Mouse (Mus musculus) kidney, postnatal 14 days (tissue): Measurements from ENCODE around the gene Il18bp.

Experiments used
- DNase-seq: peaks from one replicate; pipeline ENCODE4 v3.0.0; 2022; ENCODE audit warnings: mixed read lengths

Gene Il18bp

DNA sequence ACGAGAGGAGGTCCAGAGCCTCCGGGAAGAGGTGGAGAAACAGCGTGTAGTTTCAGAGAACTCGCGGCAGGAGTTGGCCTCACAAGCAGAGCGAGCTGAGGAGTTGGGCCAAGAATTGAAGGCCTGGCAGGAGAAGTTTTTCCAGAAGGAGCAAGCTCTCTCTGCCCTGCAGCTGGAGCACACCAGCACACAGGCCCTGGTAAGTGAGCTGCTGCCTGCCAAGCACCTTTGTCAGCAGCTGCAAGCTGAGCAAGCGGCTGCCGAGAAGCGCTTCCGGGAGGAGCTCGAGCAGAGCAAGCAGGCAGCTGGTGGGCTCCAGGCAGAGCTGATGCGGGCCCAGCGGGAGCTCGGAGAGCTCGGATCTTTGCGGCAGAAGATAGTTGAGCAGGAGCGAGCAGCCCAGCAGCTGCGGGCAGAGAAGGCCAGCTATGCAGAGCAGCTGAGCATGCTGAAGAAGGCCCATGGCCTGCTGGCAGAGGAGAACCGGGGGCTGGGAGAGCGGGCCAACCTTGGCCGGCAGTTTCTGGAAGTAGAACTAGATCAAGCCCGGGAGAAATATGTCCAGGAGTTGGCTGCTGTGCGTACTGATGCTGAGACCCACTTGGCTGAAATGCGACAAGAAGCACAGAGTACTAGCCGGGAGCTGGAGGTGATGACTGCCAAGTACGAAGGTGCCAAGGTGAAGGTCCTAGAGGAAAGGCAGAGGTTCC, 17.4 kb downstream of the Il18bp start:
- no peak for DNase-seq

DNA sequence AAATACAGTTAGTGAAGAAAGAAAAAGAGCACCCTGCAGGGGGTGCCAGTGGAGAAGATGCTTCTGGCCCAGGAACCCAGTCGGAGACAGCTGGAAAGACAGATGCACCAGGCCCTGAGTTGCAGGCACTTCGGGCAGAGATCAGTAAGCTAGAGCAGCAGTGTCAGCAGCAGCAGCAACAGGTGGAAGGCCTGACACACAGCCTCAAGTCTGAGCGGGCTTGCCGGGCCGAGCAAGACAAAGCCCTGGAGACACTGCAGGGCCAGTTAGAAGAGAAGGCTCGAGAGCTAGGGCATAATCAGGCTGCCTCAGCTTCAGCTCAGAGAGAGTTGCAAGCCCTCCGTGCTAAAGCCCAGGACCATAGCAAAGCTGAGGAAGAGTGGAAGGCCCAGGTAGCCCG, 18.2 kb downstream of the Il18bp start:
- DNase-seq: no peak

DNA sequence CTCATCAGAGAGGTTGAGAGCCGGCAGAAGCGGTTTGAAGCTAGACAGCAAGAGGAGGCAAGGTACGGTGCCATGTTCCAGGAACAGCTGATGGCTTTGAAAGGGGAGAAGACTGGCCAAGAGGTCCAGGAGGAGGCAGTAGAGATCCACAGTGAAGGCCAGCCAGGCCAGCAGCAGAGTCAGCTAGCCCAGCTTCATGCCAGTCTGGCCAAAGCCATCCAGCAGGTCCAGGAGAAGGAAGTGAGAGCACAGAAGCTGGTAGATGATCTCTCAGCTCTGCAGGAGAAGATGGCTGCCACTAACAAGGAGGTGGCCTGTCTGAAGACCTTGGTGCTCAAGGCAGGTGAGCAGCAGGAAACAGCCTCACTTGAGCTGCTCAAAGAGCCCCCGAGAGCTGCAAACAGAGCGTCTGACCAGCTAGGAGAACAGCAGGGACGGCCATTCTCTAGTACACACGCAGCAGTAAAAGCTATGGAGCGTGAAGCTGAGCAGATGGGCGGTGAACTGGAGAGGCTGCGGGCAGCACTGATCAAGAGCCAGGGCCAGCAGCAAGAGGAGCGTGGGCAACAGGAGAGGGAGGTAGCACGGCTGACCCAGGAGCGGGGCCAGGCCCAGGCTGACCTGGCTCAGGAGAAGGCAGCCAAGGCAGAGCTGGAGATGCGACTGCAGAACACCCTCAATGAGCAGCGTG, 18.9 kb downstream of the Il18bp start:
- DNase-seq: no peak

DNA sequence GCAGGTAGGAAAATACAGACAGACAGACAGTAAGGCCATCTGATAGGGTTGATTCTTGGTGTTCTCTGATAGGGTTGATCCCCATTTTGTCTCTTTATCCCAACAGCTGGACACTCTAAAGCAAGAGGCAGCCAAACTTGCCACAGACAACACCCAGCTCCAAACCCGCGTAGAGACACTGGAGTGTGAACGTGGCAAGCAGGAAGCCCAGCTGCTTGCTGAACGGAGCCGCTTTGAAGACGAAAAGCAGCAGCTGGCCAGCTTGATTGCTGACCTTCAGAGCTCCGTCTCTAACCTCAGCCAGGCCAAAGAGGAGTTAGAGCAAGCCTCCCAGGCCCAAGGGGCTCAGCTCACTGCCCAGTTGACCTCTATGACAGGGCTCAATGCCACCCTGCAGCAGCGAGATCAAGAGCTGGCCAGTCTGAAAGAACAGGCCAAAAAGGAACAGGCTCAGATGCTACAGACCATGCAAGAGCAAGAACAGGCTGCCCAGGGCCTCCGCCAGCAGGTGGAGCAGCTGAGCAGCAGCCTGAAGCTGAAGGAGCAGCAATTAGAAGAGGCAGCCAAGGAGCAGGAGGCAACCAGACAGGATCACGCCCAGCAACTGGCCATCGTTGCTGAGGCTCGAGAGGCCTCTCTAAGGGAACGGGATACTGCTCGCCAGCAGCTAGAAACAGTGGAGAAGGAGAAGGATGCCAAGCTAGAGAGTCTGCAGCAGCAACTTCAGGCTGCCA, 20.1 kb downstream of the Il18bp start:
- peak; percentile 88 for DNase-seq

DNA sequence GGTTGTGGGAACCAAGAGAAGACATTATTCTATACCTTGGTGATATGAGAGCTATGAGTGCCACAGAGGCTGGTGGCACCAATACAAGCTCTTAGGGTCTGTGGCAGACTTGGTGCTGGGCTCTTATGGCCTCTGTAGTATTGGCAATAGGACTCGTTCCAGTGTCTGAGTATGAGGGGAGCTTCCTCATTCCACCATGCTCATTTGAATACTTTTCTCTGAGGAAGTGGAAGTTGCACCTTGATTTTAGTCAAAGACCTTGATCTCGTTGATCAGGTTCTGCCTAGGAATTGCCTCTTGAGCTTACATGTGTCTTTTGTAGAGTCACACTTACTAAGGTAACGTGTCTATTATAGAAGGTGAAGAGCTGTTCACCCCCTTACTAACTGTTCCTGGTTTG, 24.2 kb downstream of the Il18bp start:
- no peak for DNase-seq

DNA sequence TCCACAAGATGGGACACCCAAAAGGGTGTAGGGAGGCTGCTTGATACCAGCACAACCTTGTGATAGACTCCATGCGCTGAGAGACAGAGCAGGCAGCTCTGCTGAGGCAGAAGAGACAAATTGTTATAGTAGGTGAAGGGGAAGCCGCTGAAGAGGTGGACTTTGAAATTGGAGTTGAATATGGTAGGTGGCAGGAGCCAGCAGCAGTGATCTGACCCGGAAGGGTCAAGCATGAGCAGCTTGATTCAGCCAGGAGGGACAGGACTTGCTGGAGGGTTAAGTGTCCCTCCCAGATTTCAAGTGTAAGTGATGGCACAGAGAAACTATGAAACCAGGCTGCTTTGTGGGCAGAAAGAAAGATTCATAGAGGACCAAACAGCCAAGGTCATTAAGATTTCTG, 33.4 kb downstream of the Il18bp start:
- DNase-seq: no peak

DNA sequence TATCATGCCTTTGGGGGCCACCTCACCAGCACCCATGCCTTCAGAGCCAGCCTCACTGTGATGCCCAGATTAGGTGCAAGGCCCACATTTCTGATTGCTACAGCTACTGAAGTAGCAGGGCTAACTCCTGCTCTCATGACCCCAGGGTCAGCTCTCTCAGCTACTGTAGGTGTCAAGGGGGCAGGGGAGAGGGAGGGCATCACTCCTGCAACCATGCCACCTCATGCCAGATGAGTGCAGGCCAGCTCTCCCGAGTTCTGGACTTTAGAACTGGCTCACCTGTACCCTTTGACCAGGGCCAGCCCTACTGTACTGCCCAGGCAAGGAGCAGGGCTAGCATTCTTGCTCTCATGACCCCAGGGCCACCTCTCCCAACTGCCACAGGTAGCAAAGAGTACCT, 35.8 kb downstream of the Il18bp start:
- DNase-seq: no peak

DNA sequence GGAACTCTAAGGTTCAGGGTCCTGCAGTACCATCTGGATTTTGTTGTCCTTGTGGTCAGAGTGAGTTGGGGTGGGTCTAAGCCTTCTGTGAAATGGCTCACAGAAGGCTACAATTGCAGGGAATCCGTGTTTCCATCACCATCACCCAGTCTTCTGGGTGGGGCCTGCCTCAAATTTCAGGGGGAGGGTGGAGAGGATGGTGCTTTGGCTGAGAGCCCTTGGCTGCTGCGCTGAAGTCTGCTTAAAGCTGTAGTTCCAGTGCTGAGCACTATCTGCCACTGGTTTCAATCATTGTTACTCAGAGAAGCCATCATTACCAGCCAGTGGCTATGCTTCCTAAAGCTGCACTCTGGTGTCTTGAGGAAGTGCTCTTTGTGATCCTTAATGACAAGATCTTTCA, 44.0 kb downstream of the Il18bp start:
- DNase-seq: no peak

DNA sequence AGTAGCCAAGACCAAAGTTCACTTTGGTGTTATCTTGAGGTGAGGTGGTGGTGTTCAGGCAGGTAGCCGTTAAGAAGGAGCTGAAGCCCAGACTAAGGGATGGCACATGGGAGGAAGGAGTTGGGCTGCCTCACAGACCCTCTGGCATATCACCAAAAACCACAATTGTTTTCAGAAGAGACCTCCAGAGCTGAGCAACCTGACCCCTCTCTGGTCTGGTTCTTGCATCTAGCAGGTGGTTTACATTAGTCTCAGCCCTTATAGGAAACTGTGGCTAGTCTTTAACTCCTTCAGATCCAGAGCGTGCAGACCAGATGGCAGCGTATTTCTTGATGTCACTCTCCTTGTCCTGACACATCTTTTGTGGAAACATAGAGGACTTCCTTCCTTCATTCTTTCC, 44.8 kb downstream of the Il18bp start:
- no peak for DNase-seq

DNA sequence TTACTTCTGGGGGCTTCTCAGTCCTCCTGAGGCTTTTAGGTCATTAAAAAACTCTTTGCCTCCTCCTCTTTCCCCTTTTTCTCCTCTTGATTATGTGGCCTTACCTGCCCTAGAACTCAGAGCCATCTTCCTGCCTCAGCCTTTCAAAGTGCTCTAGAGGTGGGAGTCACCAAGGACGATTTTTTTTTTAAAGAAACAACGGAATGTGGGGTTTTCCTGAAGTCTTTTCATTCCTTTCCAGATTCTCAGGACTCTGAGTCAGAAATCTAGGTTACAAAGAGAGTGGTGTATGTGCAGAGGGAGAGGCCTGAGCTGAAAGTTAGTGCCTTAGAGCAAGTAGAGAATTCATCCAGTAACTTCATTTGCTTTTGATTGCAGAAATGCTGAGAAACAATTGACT, 46.8 kb downstream of the Il18bp start:
- DNase-seq: no peak

DNA sequence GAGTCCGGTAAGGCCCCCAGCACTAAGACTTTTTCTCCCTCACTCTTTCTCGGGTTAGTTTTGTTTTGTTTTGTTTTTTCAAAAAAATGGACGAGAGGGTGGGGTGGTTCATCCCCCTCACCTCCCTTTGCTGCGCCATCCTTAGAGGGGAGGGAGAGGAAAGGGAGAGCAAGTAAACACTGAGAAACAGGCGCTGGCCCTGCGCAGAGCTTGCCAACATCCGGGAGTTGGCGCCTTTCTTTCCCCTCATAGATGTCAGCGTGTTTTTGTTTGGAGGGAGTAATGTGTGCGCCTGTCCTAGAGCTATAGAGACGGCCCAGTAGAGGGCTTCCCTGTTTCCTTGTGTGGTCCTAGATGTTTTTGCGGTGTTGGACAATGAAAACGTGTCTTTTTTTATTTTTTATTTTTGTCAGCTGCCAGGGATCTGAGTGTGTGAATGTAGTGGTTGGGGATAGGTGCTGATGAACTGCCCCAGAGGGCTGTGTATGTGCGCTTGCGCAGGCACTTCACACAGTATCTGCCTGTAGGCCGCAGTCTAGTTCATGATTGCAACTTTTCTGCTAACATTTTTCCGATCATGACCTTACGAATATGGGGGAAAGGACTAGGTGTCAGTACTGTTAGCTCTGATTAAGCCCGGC, 47.5 kb downstream of the Il18bp start:
- DNase-seq: peak; percentile 86

DNA sequence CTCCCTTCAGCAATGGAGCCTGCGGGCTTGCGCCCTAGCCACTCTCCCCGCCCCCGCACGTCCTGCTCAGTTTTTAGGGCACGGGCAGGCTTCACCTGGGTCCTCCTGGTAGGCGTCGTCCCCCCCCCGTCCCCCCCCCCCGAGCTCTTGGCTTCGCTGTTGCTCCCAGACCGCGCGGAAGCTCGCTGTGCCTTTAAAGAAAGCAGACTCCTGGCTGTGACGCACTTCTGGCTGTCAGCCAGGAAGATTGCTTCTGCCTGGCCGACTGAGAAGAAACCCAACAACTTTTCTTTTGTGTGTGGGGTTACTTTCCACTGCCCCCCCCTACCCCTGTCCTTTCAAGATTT, 48.1 kb downstream of the Il18bp start:
- peak; percentile 97 for DNase-seq

DNA sequence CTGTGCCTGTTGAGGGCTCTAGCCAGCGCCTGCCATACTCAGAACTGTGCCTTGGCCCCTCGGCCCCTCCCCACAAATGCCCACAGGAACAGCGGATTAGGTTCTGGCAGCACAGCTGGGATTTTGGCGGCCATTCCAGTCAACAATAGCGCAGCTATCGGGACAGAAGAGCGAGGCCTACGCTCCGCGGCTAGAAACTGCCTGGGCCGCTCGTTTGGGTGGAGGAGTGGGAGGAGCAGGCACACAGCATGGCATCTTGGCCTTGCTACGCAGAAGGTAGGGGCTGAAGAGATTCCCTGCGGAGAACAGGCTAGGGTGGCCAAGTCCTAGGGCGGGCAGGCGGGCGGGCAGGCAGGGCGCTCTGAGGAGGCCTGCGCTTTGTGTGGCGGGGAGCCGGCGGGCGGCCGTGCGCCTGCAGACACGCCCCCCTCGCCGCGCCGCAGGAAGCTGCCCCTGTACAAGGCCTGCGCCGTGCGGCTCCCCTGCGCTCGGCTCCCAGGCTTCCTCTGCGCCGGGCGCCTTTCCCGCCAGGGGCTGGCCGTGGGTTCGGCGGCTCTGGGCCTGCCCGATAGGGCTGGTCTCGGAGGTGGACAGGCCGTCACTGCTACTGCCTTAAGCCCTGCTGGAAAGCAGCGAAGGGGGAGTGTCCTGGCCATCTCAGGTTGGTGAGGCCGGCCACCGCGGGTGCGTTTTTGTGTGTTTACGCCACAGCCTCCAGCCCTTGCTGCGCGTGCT, 48.6 kb downstream of the Il18bp start:
- peak; percentile 93 for DNase-seq

DNA sequence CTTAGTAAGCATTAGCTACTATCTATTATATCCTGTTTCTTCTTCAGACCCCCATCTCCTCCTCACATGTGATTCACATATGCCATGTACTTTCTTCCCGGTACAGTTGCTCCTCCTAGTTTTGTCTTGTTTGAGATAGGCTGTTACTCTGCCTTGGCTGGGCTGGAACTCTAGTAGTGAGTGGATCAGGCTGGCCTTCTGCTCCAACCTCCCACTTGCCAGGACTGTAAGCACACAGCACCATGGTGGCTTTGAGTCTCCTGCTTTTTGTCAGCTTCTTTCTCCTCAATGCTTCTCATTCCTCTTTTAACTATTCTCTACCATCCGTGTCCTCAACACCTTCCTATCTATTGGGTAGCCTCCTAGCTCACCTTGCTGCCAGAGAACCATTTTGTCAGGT, 49.7 kb downstream of the Il18bp start:
- no peak for DNase-seq

DNA sequence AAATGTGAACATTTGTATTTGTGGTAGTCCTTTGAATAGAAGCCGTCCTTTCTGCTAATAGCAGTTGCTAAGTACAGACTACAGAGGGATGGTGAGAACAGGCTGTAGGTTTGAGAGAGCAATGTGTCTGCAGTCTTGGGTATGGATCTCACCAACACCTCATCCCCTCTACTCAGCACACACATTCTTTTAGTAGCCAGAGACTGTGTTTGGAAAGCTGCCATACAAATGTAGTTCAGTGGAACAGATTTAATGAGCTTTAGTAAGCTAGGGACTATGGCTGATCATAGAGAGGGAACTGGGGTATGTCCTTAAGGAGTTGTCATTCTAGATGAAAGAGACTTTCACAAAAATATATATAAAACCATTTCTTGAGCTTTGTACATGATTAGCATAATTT, 51.2 kb downstream of the Il18bp start:
- DNase-seq: no peak

DNA sequence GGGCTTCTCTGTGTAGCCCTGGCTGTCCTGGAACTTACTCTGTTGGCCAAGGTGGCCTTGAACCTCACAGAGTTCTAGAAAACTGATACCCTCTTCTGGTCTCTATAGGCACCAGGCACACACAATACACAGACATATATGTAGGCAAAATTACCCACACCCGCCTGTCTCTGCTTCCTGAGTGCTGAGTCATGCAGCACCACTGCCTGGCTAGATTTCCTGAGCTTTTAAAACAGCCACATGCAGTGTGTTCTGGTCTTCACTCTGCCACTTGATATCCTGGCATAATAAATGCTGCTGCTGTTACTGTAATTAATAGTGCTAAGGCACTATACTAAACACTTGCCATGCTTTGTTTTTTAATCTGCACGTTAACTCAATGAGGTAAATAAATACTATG, 52.9 kb downstream of the Il18bp start:
- no peak for DNase-seq
